Comparison of ENCODE assay signal across 9 mouse cellular contexts in genomic region chr4:33736061-33736701, GRCm38 (mm10).
DNase-seq lines count a peak whose midpoint lies in the region; ATAC-seq and TF ChIP-seq lines count a peak whose summit lies in the region.
"Had no signal": no experiment of that assay in that cellular context is flagged by ENCODE, and none has a peak within 500 bp of the region (broad histone marks: within the 10 kb centered on the region; RNA-seq: fewer than 3 reads in every experiment).

No protein-coding gene starts in this region.

- no peaks in the 10 kb centered on the region for H3K27me3 ChIP-seq in heart, adult 2 months (ENCODE audit: control insufficient read depth, insufficient read depth, low read length)
- H3K27me3 ChIP-seq in forebrain, postnatal 0 days (ENCODE audit: insufficient read depth, low read length) = no peaks in the 10 kb centered on the region
- no peaks in the 10 kb centered on the region for H3K27me3 ChIP-seq in kidney, embryonic 16.5 days (ENCODE audit: insufficient read depth, low read length)
- H3K27me3 ChIP-seq in stomach, postnatal 0 days (ENCODE audit: control insufficient read depth, insufficient read depth, low read length) = no peaks in the 10 kb centered on the region
- H3K27me3 ChIP-seq: embryonic facial prominence, embryonic 15.5 days had no signal

- peak; percentile 84 for ATAC-seq in forebrain, postnatal 0 days
- no peak for ATAC-seq in kidney, embryonic 16.5 days (ENCODE audit: low FRiP score, low TSS enrichment)
- ATAC-seq in stomach, postnatal 0 days (ENCODE audit: low FRiP score, low TSS enrichment) = no peak

- H3K27ac ChIP-seq in heart, adult 2 months = no peak overlapping the region
- H3K27ac ChIP-seq in forebrain, postnatal 0 days (ENCODE audit: low read depth, low read length) = peak overlapping the region; percentile 78
- H3K27ac ChIP-seq in kidney, embryonic 16.5 days (ENCODE audit: low read length) = no peak overlapping the region
- H3K27ac ChIP-seq in stomach, postnatal 0 days (replicated peaks) = no peak overlapping the region
- H3K27ac ChIP-seq: embryonic facial prominence, embryonic 15.5 days had no signal

- peak; percentile 35 to 49 for DNase-seq in heart, adult 2 months
- no peak for DNase-seq in heart, postnatal 25 days (ENCODE audit: low spot score)
- DNase-seq in adrenal gland, adult 8-10 months = peak; percentile 60
- peak; percentile 87 for DNase-seq in forebrain, postnatal 0 days
- DNase-seq in layer of hippocampus, postnatal 10 days (ENCODE audit: low spot score in 2 of 2) = peak; percentile 69 to 79
- DNase-seq in right cerebral cortex, adult 2 months (ENCODE audit: low spot score in 2 of 2) = peak; percentile 81 to 87
- no peak for DNase-seq in stomach, postnatal 0 days (ENCODE audit: low spot score)

- no peaks in the 10 kb centered on the region for H3K36me3 ChIP-seq in heart, adult 2 months (ENCODE audit: control insufficient read depth, insufficient read depth, low read length)
- H3K36me3 ChIP-seq in forebrain, postnatal 0 days (ENCODE audit: insufficient read depth) = no peaks in the 10 kb centered on the region
- H3K36me3 ChIP-seq in kidney, embryonic 16.5 days (ENCODE audit: insufficient read depth, low read length) = no peaks in the 10 kb centered on the region
- no peaks in the 10 kb centered on the region for H3K36me3 ChIP-seq in stomach, postnatal 0 days (ENCODE audit: control insufficient read depth, insufficient read depth, low read length)
- H3K36me3 ChIP-seq: embryonic facial prominence, embryonic 15.5 days had no signal

- 74% methylated on average over 9 of the region's 9 CpGs for WGBS in heart, adult 2 months
- WGBS in forebrain, postnatal 0 days = 36% methylated on average over 9 of the region's 9 CpGs
- WGBS in kidney, embryonic 16.5 days = 59% methylated on average over 9 of the region's 9 CpGs
- WGBS in stomach, postnatal 0 days = 73% methylated on average over 9 of the region's 9 CpGs

- no peaks in the 10 kb centered on the region for H3K79me2 ChIP-seq in heart, adult 2 months (replicated peaks; ENCODE audit: control insufficient read depth, insufficient read depth, low read length)

- H3K4me2 ChIP-seq in forebrain, postnatal 0 days (ENCODE audit: low read depth) = no peak overlapping the region
- H3K4me2 ChIP-seq in kidney, embryonic 16.5 days (replicated peaks; ENCODE audit: low read depth, low read length) = no peak overlapping the region
- H3K4me2 ChIP-seq in stomach, postnatal 0 days (replicated peaks; ENCODE audit: low read depth) = no peak overlapping the region
- H3K4me2 ChIP-seq: embryonic facial prominence, embryonic 15.5 days had no signal

- no peak overlapping the region for H3K4me3 ChIP-seq in heart, adult 2 months
- no peak overlapping the region for H3K4me3 ChIP-seq in forebrain, postnatal 0 days (ENCODE audit: low read depth, low read length)
- H3K4me3 ChIP-seq in kidney, embryonic 16.5 days (ENCODE audit: low read length) = no peak overlapping the region
- H3K4me3 ChIP-seq in stomach, postnatal 0 days (ENCODE audit: low read depth, low read length) = no peak overlapping the region
- H3K4me3 ChIP-seq: embryonic facial prominence, embryonic 15.5 days had no signal

- no peak overlapping the region for H3K9ac ChIP-seq in heart, adult 2 months (ENCODE audit: low read depth, low read length)
- H3K9ac ChIP-seq in forebrain, postnatal 0 days = no peak overlapping the region
- H3K9ac ChIP-seq in kidney, embryonic 16.5 days (replicated peaks; ENCODE audit: low read length) = no peak overlapping the region
- H3K9ac ChIP-seq in stomach, postnatal 0 days (ENCODE audit: low read length) = no peak overlapping the region
- H3K9ac ChIP-seq: embryonic facial prominence, embryonic 15.5 days had no signal

- H3K4me1 ChIP-seq in heart, adult 2 months (ENCODE audit: control insufficient read depth, insufficient read depth, low read length) = peaks cover 4% of the 10 kb centered on the region
- H3K4me1 ChIP-seq in forebrain, postnatal 0 days (ENCODE audit: insufficient read depth) = peaks cover 18% of the 10 kb centered on the region
- peaks cover 24% of the 10 kb centered on the region for H3K4me1 ChIP-seq in kidney, embryonic 16.5 days (ENCODE audit: insufficient read depth, low read length)
- no peaks in the 10 kb centered on the region for H3K4me1 ChIP-seq in stomach, postnatal 0 days (replicated peaks; ENCODE audit: control insufficient read depth, insufficient read depth)
- H3K4me1 ChIP-seq: embryonic facial prominence, embryonic 15.5 days had no signal

- intact Hi-C loops in heart, adult 2 months (cut with DNase I) = no loop called here
- intact Hi-C loops in heart, postnatal 25 days (cut with DNase I) = no loop called here

- TF ChIP-seq POLR2A in heart, adult 2 months (IDR thresholded peaks at IDR 0.05; ENCODE audit: insufficient read depth, low read depth, low read length) = no peak

- no peaks in the 10 kb centered on the region for H3K9me3 ChIP-seq in forebrain, postnatal 0 days (ENCODE audit: low read length)
- no peaks in the 10 kb centered on the region for H3K9me3 ChIP-seq in kidney, embryonic 16.5 days (ENCODE audit: low read length)
- no peaks in the 10 kb centered on the region for H3K9me3 ChIP-seq in stomach, postnatal 0 days (ENCODE audit: control insufficient read depth, low read length)
- H3K9me3 ChIP-seq: embryonic facial prominence, embryonic 15.5 days had no signal

- no peak for TF ChIP-seq EP300 in heart, adult 2 months (IDR thresholded peaks at IDR 0.05; ENCODE audit: insufficient read depth, low read depth, low read length)
- TF ChIP-seq EP300 in stomach, postnatal 0 days (optimal IDR thresholded peaks at IDR 0.05) = no peak

- no peak for TF ChIP-seq CTCF in heart, adult 2 months (IDR thresholded peaks at IDR 0.05)
- no peak for TF ChIP-seq CTCF in forebrain, postnatal 0 days (IDR thresholded peaks at IDR 0.05; ENCODE audit: low read depth)
- no peak for TF ChIP-seq CTCF in stomach, postnatal 0 days (IDR thresholded peaks at IDR 0.05; ENCODE audit: low read depth)

Comparison
In these comparisons a context has a peak if more than half of its experiments do, and no peak if none do; other contexts are left out.
1. DNase-seq: peak in heart, adult 2 months (2 of 2), adrenal gland, adult 8-10 months (single experiment), forebrain, postnatal 0 days (single experiment), layer of hippocampus, postnatal 10 days (2 of 2) and right cerebral cortex, adult 2 months (2 of 2); none in heart, postnatal 25 days (single experiment) and stomach, postnatal 0 days (single experiment).